Mouse (Mus musculus): ENCODE data around the gene Tbcd. TPM values are rescaled to one million over a fixed set of nuclear protein-coding genes. Genes with fewer than 3 reads are reported as not detected.

Tbcd gene
- total and polyA plus RNA-seq, 3 experiments, result 62.1 to 86.7 (median 70.4) TPM

DNA sequence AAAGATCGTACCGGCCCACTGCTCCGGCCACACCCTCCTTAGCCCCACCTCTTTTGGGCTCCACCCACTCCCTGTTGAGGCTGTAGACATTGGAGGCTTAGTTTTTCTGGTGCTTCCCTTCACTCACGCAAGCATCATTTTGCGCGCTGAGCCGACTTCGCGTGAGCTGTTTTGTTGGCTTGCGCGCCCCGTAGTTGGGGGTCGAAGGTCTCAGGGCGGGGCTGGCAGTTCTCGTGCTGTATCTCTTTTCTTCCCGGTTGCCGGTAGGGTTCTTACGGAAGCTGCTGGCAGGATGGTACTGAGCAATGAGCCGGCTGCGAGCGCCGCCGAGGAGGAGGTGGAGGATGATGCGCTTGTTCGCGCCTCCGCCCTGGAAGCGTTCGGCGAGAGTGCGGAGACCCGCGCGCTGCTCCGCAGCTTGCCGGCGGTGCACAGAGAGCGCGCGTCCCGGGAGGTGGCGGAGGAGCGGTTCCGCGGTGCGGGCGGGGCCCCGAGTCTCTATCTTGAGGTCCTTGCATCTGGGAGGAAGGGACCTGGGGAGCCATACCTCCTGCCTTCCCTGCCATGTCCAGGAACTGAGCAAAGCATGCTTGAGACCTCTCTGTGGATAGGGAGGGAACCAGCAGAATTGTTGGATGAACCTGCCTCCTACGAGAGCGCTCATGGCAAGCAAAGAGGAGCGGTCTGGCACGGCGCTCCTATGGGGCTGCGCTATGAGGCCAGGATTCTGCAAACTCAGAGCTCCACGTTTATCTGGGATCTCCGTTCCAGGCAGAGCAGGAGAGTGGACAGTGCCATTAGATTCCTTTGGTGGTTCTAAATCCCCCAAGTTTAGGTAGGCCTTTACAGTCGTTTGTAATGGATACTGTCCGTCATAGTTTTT lies at the start of gene Tbcd (continued):
- TF ChIP-seq USF2 (conservative IDR thresholded peaks at IDR 0.05; ENCODE audit: low read depth, low read length), result no peak

DNA sequence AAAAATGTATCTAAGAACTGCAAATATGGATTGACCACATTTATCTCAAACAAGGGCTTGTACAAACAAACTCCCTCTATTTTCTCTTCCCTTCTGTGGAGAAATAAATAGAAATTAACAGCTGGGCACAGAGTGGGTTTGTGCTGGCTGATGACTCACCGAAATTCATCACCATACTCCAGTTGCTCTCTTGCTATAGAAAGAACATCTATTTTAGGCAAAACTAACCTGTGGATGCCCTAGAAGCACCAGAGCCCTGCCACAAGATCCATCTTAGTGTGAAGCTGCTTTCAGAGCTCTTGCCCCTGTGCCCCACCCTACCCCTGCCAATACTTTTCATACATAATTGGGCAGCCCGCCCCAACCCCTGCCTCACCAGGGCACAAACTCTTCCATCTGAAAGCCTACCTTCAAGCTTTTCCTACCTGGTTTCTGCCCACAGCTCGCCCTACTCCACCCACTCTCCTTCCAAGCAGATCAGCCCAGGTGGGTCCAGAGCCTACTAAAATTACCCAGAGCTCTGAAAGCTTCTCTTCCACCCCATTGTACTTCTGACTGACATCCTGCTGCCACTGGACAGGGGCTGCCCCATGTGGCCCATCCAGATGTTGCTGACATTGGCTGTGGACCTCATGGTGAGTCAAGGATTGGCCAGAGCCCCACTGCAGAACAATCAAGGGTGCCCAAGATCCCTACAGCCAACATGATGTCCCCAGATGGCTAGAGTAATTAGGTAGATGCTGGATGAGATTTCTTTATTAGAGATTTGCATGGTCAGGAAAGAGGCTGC lies 44.2 kb upstream of the Tbcd start:
- Histone ChIP-seq H3K4me1 (ENCODE audit: control insufficient read depth in 1 of 2, insufficient read depth in 2 of 2) (peaks cover 2 to 15% of the 10 kb centered on the region in 2 experiments; a peak in 2 of 4 replicates), H3K9me3 (replicated peaks; ENCODE audit: low read length) (no peaks in the 10 kb centered on the region), H3K27me3 (replicated peaks) (peaks cover 2% of the 10 kb centered on the region), H3K4me2 (ENCODE audit: insufficient read depth, low read depth, poor library complexity, severe bottlenecking) (no peak overlapping the region), H3K9ac (ENCODE audit: insufficient read depth, low read depth) (no peak overlapping the region), H3K36me3 (replicated peaks in 1 of 2; ENCODE audit: control insufficient read depth in 1 of 2, insufficient read depth in 1 of 2, low read length in 1 of 2) (no peaks in the 10 kb centered on the region), H3K79me2 (replicated peaks; ENCODE audit: control insufficient read depth, extremely low read depth, insufficient read depth, poor library complexity, severe bottlenecking) (no peaks in the 10 kb centered on the region), H3K27ac (ENCODE audit: insufficient read depth, low read depth) (no peak overlapping the region), H3K4me3 (replicated peaks in 1 of 3; ENCODE audit: low read depth in 2 of 3, low read length in 2 of 3, poor library complexity in 1 of 3) (no peak overlapping the region)
- TF ChIP-seq MAX (IDR thresholded peaks at IDR 0.05; ENCODE audit: low read length) (no peak), JUN (IDR thresholded peaks at IDR 0.05; ENCODE audit: insufficient read depth, low read depth, low read length) (no peak), ZC3H11A (IDR thresholded peaks at IDR 0.05; ENCODE audit: low read depth, low read length) (no peak), KAT2A (IDR thresholded peaks at IDR 0.05; ENCODE audit: insufficient replicate concordance, low read length) (no peak), GABPA (IDR thresholded peaks at IDR 0.05; ENCODE audit: insufficient replicate concordance, low read depth, low read length) (no peak)
- dilution Hi-C loops (cut with MboI; ENCODE audit: extremely low pct_ligation_motif_present, extremely low pct_unique_long_range_greater_than_20kb, low sequenced_read_pairs), result no loop called here
- DNase-seq (ENCODE audit: extremely low read depth), result no peak
- in situ Hi-C loops (cut with MboI; ENCODE audit: low pct_ligation_motif_present, low pct_unique_long_range_greater_than_20kb, low sequenced_read_pairs), result no loop called here

GRCm38 (mm10) chr11:121414762-121415161 lies 37.0 kb upstream of the Tbcd start:
- Histone ChIP-seq H3K27me3 (replicated peaks) (no peaks in the 10 kb centered on the region), H3K4me2 (ENCODE audit: insufficient read depth, low read depth, poor library complexity, severe bottlenecking) (no peak overlapping the region)

More at GRCm38 (mm10) chr11:121414762-121415161, 37.0 kb upstream of the Tbcd start:
- dilution Hi-C loops (cut with MboI; ENCODE audit: extremely low pct_ligation_motif_present, extremely low pct_unique_long_range_greater_than_20kb, low sequenced_read_pairs) (no loop called here), in situ Hi-C loops (cut with MboI; ENCODE audit: low pct_ligation_motif_present, low pct_unique_long_range_greater_than_20kb, low sequenced_read_pairs) (no loop called here)
- no peak for TF ChIP-seq ZNF384 (IDR thresholded peaks at IDR 0.05; ENCODE audit: low read depth, low read length)
- TF ChIP-seq ZC3H11A (IDR thresholded peaks at IDR 0.05; ENCODE audit: low read depth, low read length), result no peak
- TF ChIP-seq MYC (IDR thresholded peaks at IDR 0.05; ENCODE audit: low read depth, low read length), result no peak
- TF ChIP-seq RAD21 (IDR thresholded peaks at IDR 0.05; ENCODE audit: low read depth, low read length), result no peak
- no peak for TF ChIP-seq USF2 (conservative IDR thresholded peaks at IDR 0.05; ENCODE audit: low read depth, low read length)
- no peak for TF ChIP-seq MEF2A (IDR thresholded peaks at IDR 0.05; ENCODE audit: borderline replicate concordance, low read depth, low read length)
- TF ChIP-seq ZKSCAN1 (IDR thresholded peaks at IDR 0.05; ENCODE audit: borderline replicate concordance, low read depth, low read length), result no peak
- no peaks in the 10 kb centered on the region for H3K9me3 ChIP-seq (replicated peaks; ENCODE audit: low read length)
- no peaks in the 10 kb centered on the region for H3K79me2 ChIP-seq (replicated peaks; ENCODE audit: control insufficient read depth, extremely low read depth, insufficient read depth, poor library complexity, severe bottlenecking)
- no peaks in the 10 kb centered on the region for H3K4me1 ChIP-seq (ENCODE audit: control insufficient read depth in 1 of 2, insufficient read depth in 2 of 2)
- no peak overlapping the region for H3K4me3 ChIP-seq (replicated peaks in 1 of 3; ENCODE audit: low read depth in 2 of 3, low read length in 2 of 3, poor library complexity in 1 of 3)
- no peak overlapping the region for H3K27ac ChIP-seq (ENCODE audit: insufficient read depth, low read depth)
- no peak for DNase-seq (ENCODE audit: extremely low read depth)
- H3K36me3 ChIP-seq (replicated peaks in 1 of 2; ENCODE audit: control insufficient read depth in 1 of 2, insufficient read depth in 1 of 2, low read length in 1 of 2), result no peaks in the 10 kb centered on the region
- H3K9ac ChIP-seq (ENCODE audit: insufficient read depth, low read depth), result no peak overlapping the region

Measured in CH12.LX (cell line).